Mouse (Mus musculus) gastrocnemius, adult 2 months (tissue): Measurements from ENCODE around the gene Ecel1. TPM values are rescaled to one million over a fixed set of nuclear protein-coding genes. Genes with fewer than 3 reads are reported as not detected.
A peak's percentile ranks its signal among the peaks of the same experiment; 100 is the strongest.

Experiments used
- DNase-seq: peaks from one replicate; pipeline ENCODE4 v3.0.0; 2022
- H3K27ac ChIP-seq: fragments of 200-600 bp; 2 replicates; pipeline ENCODE4 v1.8.1; 2022; ENCODE audit warnings: mild to moderate bottlenecking
- H3K4me3 ChIP-seq: fragments of 200-600 bp; 2 replicates; pipeline ENCODE4 v1.8.1; 2022; ENCODE audit warnings: mild to moderate bottlenecking, moderate library complexity
- CTCF ChIP-seq: fragments of 200-600 bp; IDR thresholded peaks from 2 replicates; pipeline ENCODE4 v1.8.1; 2022; ENCODE audit warnings: antibody characterized with exemption, mild to moderate bottlenecking, moderate library complexity
- intact Hi-C: fragments of 180-260 bp; cut with DNase I; formaldehyde crosslinking; loops from one replicate; pipeline ENCODE4 v1.15.1; 2025
- total RNA-seq, 2 experiments: library from RNA; stranded (reverse); gene quantifications; 2 replicates each; pipeline ENCODE4 v1.2.3; 2021

The Ecel1 gene
- total RNA-seq, 2 experiments from 2014 or later, result not detected

GRCm38 (mm10) chr1:87111719-87112354, 44.5 kb downstream of the Ecel1 start:
- Histone ChIP-seq H3K27ac (no peak overlapping the region), H3K4me3 (no peak overlapping the region)
- intact Hi-C loops, result no loop called here
- peak; percentile 61 for DNase-seq
- TF ChIP-seq CTCF, result peak; percentile 57

- intact Hi-C loops, result no loop called here
- TF ChIP-seq CTCF, result no peak
- Histone ChIP-seq H3K4me3 (no peak overlapping the region), H3K27ac (no peak overlapping the region)
- DNase-seq, result no peak
These were observed 47.8 kb downstream of the Ecel1 start for GRCm38 (mm10) chr1:87108564-87108963.

DNA sequence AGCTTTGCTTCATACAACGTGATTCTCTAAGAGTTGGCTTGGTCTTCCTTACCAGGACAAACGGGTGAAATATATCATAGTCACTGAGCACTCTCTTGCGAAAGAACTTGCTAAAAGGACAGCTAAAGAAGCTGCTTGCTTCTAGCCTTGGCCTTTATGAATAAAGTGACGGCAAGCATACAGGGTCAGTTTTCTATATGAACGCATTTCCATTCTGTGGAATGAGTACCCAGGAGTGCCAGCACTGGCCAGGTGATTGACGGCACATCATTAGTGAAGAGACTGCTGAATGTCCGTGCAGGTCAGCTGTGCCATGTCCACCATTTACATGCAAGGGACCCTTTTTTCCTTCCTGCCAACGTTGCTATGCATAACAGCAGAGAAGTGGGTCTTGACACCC, 49.8 kb downstream of the Ecel1 start:
- TF ChIP-seq CTCF, result no peak
- no peak for DNase-seq
- H3K27ac ChIP-seq, result no peak overlapping the region
- H3K4me3 ChIP-seq, result no peak overlapping the region
- intact Hi-C loops, result no loop called here

DNA sequence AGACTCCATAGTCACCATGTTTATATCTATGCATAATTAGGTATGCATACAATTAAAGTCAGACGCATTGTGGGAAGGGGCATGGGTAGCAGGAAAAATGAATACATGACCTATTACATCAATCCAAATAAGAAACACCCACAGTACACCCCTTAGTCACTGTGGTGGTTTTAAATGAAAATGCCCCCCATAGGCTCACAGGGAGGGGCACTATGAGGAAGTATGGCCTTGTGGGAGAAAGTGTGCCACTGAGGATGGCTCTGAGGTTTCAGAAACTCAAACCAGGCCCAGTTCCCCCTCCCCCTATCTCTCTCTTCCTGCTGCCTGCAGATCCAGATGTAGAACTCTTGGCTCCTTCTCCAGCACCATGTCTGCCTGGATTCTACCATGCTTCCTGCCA, 52.4 kb downstream of the Ecel1 start:
- H3K27ac ChIP-seq, result no peak overlapping the region
- no peak for DNase-seq
- intact Hi-C loops, result no loop called here
- no peak overlapping the region for H3K4me3 ChIP-seq
- TF ChIP-seq CTCF, result no peak

GRCm38 (mm10) chr1:87102114-87102513, 54.2 kb downstream of the Ecel1 start:
- no peak overlapping the region for H3K27ac ChIP-seq
- no peak for DNase-seq
- TF ChIP-seq CTCF, result no peak
- H3K4me3 ChIP-seq, result no peak overlapping the region
- intact Hi-C loops, result no loop called here

DNA sequence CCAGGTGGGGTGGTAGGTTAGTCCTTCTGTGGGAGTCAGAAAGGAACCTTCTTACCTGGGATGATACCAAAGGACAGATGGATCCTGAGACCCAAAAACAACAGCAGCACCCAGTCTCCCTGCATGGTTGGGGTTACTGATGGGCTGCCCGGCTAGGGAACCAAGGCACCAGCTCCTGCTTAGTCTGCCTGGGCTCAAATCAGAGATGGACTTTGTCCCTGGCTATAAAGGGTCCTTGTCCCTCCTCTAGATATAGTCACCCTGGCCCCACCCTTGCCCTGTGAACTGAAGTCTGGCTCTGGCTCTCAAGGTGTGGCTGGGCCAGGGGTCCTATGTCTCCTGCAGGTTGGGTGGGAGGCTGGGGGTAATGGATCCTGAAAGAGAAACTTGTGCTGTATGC, 54.9 kb downstream of the Ecel1 start, which contains the start of gene Alpi:
TSS of gene Alpi (minus strand) at position 196 of the 400 bp plus-strand sequence.
- no peak for TF ChIP-seq CTCF
- no peak within 1 kb of the TSS for H3K27ac ChIP-seq
- H3K4me3 ChIP-seq, result no peak within 1 kb of the TSS
- intact Hi-C loops, result no loop called here
- no peak for DNase-seq

DNA sequence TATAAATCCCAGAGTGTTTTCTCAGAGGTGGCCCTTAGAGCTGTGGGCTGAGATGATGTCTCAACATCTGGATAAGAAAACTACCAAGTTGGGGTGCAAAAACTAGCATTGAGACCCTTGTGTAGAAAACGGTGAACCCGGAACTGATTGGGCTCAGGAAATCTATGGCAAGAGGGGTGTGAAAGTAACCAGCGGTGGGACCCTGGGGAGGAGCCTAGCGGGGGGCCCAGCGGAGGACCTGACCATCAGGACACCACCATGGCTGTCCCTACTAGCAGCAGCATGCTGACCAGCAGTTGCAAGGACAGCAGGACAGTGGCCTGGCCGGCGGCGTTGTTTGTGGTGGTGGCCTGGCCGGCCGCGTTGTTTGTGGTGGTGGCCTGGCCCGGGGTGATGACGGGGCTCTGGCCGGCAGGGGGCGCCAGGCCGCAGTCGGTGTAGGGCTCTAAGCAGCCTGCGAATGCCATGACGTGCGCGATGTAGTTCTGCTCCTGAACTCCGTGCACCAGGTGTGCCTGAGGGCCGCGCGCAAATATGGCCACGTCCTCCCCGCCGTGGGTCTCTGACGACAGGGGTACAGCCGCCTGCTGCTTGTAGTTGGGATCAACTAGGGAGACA, 57.9 kb downstream of the Ecel1 start:
- H3K4me3 ChIP-seq, result no peak overlapping the region
- intact Hi-C loops, result loop anchor here (2.0 kb wide), 1 partner anchor 88 kb away; no protein-coding TSS in a partner anchor
- peak; percentile 81 for DNase-seq
- H3K27ac ChIP-seq, result no peak overlapping the region
- TF ChIP-seq CTCF, result peak; percentile 83

Other genes with a start within 250 kb of the Ecel1 start
- gene Alppl2, start 66.6 kb downstream of the Ecel1 start, total RNA-seq, result not detected
- gene Alpi, start 54.9 kb downstream of the Ecel1 start, total RNA-seq, result not detected
- gene Akp3, start 31.5 kb downstream of the Ecel1 start, total RNA-seq, result not detected
- not detected for gene Prss56, start 26.8 kb upstream of the Ecel1 start, total RNA-seq
- 1 to 10 TPM; 1.8 to 2.3 TPM for gene Chrnd, start 34.1 kb upstream of the Ecel1 start, total RNA-seq
- gene Chrng, start 48.1 kb upstream of the Ecel1 start, total RNA-seq, result not detected
- gene Eif4e2, start 57.4 kb upstream of the Ecel1 start, total RNA-seq, result 10 to 100 TPM; 53.0 to 57.0 TPM
- gene Efhd1, start 107.8 kb upstream of the Ecel1 start, total RNA-seq, result 1 to 10 TPM; 3.7 to 7.4 TPM
- 10 to 100 TPM; 38.2 to 40.2 TPM for gene Gigyf2, start 170.5 kb upstream of the Ecel1 start, total RNA-seq
- under 1 TPM in 1 of 2 experiments, not detected in 1; 0.25 TPM for gene Kcnj13, start 238.2 kb upstream of the Ecel1 start, total RNA-seq